Mouse (Mus musculus) T-helper 17 cell (primary cell): Measurements from ENCODE around the gene Rfpl4.

Experiments
- in situ Hi-C, 2 experiments: fragments of 300-600 bp; cut with MboI, MseI; formaldehyde crosslinking; loops; 1 replicate in 1 of 2; 2 replicates in 1 of 2; pipeline ENCODE4 v1.15.1; 2025; ENCODE audit warnings: high pct_unique_total_duplicates in 2 of 2

Gene Rfpl4

DNA sequence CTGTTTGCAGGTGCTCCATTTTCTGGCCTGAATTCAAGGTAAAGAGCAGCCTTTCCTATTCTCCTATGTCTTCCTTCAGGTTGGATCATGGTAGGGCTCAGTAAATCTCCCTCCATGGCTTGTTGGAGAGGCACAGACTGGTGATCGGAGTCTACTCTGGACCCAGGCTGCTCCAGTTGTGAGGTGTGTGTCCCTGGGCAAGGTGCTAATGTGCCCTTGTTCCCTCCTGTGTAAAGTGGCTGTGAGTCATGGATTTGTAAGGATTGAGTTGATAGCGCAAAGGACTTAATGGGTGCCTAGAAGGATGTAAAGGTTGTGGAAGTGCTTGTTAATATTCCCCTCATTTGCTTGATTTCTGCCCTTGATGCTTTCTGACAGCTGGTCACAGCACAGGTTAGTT, 34.8 kb downstream of the Rfpl4 start:
- in situ Hi-C loops: loop anchor here in 1 of 2 experiments (5.0 to 25.0 kb wide), 4 partner anchors 945 to 1390 kb away; partner anchors contain the start of genes Leng8, Mboat7, Smim17 and Tsen34

DNA sequence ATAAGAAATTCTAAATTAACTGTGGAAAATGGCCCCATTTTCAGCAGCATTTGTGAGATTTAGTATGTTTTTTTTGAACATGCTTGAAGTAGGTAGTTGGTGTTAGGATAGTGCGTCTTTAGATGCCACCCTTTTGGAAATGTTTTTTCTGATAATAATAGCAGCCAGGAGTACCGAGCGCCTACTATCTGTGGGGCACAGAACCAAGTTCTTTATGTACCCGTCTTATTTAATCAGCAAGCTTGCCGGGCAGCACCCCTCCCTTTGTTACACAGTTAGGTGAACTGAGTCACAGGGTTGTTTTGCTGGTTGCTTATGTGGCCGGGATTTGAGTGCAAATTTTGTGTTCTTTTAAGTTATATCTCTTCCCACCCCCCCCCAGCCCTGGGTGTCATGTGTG, 35.5 kb downstream of the Rfpl4 start:
- in situ Hi-C loops: loop anchor here in 1 of 2 experiments (5.0 to 25.0 kb wide), 4 partner anchors 944 to 1389 kb away; partner anchors contain the start of genes Leng8, Mboat7, Smim17 and Tsen34

DNA sequence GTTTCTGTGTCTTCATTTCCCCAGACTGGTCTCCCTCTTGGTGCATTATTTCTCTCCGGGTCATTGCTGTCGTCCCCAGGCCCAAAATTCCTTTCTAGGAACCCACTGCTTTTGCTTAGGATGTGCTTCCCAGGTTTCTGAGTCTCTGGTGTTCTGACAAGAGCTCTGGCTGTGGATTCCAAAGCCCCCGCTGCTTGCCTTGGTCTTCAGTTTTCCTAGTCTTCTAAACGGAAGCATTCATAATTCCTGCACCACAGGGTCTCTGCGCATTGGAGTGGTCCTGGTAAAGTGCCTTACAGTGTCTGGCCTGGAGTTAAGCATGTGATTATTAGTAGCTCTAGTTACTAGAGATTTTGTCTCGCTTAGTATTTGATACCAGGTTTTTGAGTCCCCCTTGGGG, 35.9 kb downstream of the Rfpl4 start:
- in situ Hi-C loops: loop anchor here in 1 of 2 experiments (5.0 to 25.0 kb wide), 4 partner anchors 944 to 1389 kb away; partner anchors contain the start of genes Leng8, Mboat7, Smim17 and Tsen34

DNA sequence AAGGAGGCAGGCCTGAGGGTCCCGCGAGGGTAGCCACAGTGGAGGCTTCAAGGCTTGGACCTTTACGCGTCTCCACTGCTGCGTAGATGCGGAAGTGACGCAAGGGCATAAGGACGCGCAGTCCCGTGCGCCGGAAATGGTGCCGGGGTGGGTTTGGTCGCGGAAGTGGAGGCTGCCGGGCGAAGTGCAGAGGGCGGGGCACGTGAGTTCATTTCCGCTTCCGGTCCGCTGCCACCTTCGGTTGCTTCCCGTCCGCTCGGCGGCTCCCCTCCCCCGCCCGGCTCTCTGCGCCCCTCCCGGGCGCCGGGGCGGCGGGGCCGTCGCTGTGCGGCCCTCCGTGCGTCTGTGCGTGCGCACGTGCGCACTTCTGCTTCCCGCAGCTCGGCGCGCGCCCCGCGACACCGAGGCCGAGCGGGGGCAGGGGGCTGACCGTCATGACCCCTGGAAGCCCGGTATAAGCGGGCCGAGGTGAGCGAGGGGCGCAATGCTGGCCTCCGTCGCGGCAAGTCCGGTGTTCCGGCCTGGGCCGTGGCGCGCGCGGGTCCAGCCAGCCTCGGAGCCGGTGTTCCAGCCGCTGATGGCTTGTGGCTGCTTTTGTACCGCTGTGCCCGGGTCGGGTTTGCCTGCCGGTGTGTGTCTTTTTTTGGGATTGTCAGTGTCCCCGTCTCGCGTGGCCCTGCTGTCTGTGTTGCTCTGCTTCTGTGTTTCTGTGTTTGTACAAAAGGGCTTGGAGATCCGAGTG, 36.6 kb downstream of the Rfpl4 start, which contains the start of gene Epn1:
TSS of gene Epn1 (plus strand) at position 226 of the 742 bp plus-strand sequence.
- in situ Hi-C loops: loop anchor here in 1 of 2 experiments (5.0 to 25.0 kb wide), 4 partner anchors 943 to 1388 kb away; partner anchors contain the start of genes Leng8, Mboat7, Smim17 and Tsen34

DNA sequence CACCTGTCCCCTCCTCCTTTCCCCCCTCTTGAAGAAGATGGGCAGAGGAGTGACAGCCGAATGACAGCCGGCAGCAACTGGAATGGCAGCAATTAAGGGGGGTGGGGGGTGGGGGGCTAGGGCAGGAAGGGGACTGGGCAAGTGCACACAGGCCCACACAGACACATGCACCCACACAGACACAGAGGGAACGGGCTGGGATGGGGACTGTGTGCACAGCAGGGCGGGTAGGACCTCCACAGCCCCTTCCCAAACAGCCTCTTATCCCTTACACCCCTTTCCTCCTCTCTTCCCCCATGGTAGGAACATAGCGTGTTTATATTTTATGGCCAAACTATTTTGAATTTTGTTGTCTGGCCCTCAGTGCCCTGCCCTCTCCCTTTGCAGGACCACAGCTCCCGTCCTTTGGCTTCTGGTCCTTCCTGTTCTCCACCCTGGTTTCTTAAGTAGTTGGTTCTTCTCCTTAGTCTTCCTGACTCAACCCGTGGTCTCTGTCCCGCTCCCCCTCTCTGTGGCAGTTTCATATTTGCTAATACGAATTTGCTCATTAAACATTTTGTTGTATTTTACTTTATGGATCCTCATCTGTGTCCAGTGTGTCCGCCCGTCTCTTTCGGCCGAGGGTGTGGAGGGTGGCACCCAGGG, 37.3 kb downstream of the Rfpl4 start:
- in situ Hi-C loops: loop anchor here (5.0 to 25.0 kb wide), 5 partner anchors 935 to 1387 kb away; partner anchors contain the start of genes Leng8 (in 1 of the 2), Mboat7 (in 1 of the 2), Smim17 (in 1 of the 2) and Tsen34 (in 1 of the 2)

DNA sequence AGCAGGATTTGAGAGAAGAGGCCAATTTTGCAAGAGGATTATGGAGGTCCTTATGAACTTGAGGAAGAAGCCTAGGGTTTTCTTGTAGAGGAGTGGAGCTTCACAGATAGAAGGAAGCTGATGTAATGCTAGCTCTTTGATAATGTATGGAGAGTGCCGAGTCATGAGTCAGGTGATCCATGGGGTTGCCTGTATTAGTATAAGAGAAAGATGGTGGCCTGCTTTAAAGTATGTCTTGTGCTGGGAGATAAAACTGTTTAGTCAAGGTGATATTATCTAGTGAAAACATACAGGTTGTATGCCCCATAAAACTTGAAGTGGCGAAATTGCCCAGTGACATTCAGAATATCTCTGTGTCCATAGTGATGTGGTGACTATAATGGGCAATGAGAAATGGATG, 39.8 kb downstream of the Rfpl4 start:
- in situ Hi-C loops: loop anchor here (10.0 to 25.0 kb wide), 4 partner anchors 932 to 1310 kb away; partner anchors contain the start of genes Leng8 (in 1 of the 2), Smim17 (in 1 of the 2), Zfp28 (in 1 of the 2) and Zfp444 (in 1 of the 2)

DNA sequence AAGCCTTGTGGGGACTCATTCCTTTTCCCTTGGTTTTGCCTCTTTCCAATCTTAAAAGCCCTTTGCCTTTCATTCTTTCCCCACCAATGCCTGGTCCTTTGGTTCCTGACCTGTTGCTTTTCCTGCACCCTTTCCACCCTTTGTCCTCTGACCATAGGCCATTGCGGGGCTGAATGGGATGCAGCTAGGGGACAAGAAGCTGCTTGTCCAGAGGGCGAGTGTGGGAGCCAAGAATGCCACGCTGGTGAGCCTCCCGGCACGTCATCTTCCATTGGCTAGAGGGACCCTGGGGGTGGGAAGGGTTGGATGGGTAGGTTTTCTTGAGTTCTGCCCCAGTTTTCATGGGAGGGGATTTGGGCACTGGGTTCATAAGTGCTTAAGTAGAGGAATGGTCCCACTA, 41.8 kb downstream of the Rfpl4 start:
- in situ Hi-C loops: loop anchor here (10.0 to 25.0 kb wide), 5 partner anchors 930 to 1413 kb away; partner anchors contain the start of genes Zfp444 (in 2 of the 2), Zfp787 (in 2 of the 2), Leng1 (in 1 of the 2) and Leng8 (in 1 of the 2)

DNA sequence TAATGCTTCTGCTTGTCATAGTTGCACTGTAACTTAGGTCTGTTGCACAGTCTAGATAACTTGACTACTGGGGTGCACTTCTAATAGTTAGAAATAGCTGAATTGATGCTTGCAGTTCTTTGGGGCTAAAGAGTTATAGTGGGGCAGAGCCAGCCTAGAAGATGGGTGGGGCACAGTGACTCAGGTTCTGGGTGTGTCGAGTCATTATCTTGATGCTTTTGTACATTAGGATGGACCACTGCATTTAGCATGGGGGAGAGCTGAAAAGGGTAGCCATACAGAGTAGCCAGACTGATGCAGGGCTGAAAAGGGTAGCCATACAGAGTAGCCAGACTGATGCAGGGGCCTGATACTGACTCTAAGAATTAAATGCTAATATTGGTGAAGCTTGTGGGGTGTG, 43.2 kb downstream of the Rfpl4 start:
- in situ Hi-C loops: loop anchor here in 1 of 2 experiments (10.0 to 25.0 kb wide), 3 partner anchors 929 to 1411 kb away; partner anchors contain the start of genes Leng1, Zfp444 and Zfp787

DNA sequence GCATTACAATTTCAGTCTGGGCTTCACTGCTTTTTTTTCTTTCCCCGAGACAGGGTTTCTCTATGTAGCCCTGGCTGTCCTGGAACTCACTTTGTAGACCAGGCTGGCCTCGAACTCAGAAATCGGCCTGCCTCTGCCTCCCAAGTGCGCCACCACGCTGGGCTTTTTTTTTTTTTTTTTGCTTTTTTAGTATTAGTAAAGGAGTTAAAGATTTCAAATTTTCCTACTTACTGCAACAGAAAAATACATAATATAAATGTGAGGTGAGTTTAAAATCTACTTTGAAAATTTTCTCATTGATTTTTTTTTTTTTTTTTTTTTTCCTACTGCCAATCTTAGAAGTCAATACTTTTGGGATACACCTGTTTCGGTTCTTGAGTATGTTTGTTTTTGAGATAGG, 51.9 kb downstream of the Rfpl4 start:
- in situ Hi-C loops: loop anchor here (5.0 to 25.0 kb wide), 4 partner anchors 400 to 1403 kb away; partner anchors contain the start of genes Leng1 (in 1 of the 2), Ppp6r1 (in 1 of the 2), Zfp444 (in 1 of the 2) and Zfp787 (in 1 of the 2)

DNA sequence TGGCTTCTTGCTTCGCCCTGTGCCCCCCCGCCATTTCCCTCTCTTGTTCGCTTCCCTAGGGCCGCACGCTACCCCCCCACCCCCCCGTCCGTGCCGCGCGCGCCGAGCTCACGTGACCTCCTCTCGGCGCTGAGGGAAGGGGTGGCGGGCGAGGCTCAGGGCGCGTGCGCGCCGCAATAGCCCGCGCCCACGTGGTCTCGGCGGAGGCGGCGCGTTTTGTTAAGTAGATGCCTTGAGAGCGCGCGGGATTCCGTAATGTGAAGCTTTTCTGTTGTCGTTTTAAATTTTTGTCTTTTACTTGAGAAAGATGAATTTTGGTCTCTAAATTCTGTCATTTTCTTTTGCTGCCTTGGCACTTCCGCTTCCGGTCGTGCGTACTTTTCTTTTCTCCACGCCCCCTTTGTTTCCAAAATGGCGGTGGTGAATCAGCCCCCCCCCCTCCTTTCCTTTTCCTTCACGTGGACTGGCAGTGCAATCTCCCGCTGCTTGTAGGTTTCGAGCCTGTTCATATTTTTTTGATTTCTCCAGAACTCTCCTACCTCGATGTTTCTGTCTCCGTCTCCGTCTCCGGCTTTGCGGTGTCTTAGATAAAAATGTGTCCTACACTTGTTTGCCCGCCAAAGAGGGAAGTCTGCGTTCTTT, 54.3 kb downstream of the Rfpl4 start:
- in situ Hi-C loops: loop anchor here (5.0 to 25.0 kb wide), 4 partner anchors 398 to 1400 kb away; partner anchors contain the start of genes Leng1 (in 1 of the 2), Ppp6r1 (in 1 of the 2), Zfp444 (in 1 of the 2) and Zfp787 (in 1 of the 2)

DNA sequence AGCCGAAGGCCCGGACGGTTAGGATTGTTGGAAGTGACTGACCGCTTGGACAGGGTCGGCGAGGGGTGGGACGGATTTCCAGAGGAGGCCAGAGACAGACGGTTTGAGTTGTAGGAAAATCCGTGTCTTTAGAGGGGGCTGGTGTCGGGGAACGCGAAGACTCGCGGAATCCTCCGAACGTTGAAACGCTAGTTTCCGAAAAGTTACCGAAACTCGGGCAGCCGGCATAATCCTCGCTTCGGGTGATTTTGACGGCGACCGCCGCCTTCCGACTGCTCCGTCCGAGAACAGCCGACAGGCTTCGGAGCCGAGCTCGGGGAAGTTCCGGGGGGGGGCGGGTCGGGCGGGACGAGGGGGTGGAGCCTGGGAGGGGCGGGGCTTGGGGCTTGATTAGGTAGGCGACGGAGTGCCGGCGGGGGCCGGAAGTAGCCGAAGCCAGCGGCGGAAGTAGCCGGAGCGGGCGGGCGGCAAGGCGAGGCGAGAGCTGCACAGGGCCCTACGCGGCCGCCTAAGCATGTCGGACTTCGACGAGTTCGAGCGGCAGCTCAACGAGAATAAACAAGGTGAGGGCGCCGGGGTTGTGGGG, 54.9 kb downstream of the Rfpl4 start, which contains the start of gene U2af2:
TSS of gene U2af2 (plus strand) at position 370 of the 586 bp plus-strand sequence.
- in situ Hi-C loops: loop anchor here (5.0 to 25.0 kb wide), 4 partner anchors 397 to 1400 kb away; partner anchors contain the start of genes Leng1 (in 1 of the 2), Ppp6r1 (in 1 of the 2), Zfp444 (in 1 of the 2) and Zfp787 (in 1 of the 2)

DNA sequence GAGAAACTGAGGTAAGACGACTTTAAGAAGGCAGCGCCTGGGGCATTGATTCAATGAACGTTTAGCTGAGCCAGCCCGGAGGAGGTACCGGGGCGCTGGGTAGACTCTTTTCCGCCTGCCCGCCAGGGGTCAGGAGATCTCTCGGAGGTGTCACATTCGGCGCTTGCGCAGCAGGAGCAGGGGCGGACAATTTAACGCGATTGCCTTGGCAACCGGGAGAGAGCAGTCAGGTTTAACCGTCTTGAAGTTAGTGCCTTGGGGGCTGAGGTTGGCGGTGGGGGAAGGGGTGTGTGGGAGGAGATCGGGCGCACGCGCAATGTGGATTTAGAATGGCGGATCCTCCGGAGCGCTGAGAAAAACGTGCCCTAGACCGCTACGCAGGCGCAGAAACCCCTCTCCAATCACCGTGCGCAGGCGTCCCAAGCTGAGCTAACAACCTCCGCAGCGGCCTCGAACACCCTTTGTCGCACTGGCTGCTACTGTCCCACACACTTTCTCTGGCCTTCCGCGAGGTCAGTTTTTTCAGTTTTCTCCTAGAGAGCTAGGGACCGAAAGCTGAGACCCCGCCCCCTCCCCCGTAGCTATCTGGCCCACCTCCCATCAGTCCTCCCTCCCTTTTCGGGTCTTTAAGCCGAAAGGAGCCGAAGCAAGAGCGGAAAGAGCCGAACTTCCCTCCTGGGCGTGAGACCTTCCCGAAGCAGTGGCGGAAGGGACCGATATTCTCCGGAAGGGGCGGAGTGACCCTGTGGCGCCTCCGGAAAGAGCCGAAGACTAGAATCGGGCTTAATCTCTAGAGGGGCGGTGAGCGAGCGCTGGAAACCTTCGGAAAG, 55.6 kb downstream of the Rfpl4 start:
- in situ Hi-C loops: loop anchor here (5.0 to 25.0 kb wide), 4 partner anchors 396 to 1399 kb away; partner anchors contain the start of genes Leng1 (in 1 of the 2), Ppp6r1 (in 1 of the 2), Zfp444 (in 1 of the 2) and Zfp787 (in 1 of the 2)

DNA sequence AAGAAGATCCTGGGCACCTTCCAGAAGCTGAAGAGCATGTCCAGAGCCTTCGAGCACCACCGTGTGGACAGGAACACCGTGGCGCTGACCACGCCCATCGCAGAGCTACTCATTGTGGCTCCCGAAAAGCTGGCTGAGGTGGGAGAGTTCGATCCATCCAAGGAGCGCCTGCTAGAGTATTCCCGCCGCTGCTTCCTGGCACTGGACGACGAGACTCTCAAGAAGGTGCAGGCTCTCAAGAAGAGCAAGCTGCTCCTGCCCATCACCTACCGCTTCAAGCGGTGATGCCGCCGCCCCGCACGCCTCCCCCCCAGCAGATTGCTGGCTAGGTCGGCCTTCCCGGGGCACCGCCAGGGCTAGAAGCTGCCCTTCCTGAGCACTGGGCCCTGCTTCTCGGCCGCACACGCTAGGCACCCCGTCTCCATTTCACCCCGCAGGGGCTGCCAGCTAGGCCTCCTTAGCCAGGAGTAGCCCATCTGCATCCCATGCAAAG, 56.5 kb downstream of the Rfpl4 start:
- in situ Hi-C loops: loop anchor here (5.0 to 25.0 kb wide), 4 partner anchors 395 to 1398 kb away; partner anchors contain the start of genes Leng1 (in 1 of the 2), Ppp6r1 (in 1 of the 2), Zfp444 (in 1 of the 2) and Zfp787 (in 1 of the 2)
